Mouse (Mus musculus) limb, embryonic 14.5 days (tissue): Measurements from ENCODE around the gene Adora2b. TPM values are rescaled to one million over a fixed set of nuclear protein-coding genes. Genes with fewer than 3 reads are reported as not detected.

Experiments
- ATAC-seq: fragments of 200-750 bp; cut with Nextera tagmentation; 2 replicates; pipeline ENCODE4 v1.8.0; 2017; ENCODE audit warnings: low read depth, moderate number of reproducible peaks, moderate TSS enrichment; ENCODE audit not compliant: low FRiP score
- DNase-seq: peaks from one replicate; pipeline ENCODE4 v3.0.0-alpha.2; 2015; ENCODE audit warnings: low spot score
- H3K27ac ChIP-seq: fragments of 300-500 bp; sonication (generic); replicated peaks from 2 replicates; pipeline ENCODE4 v1.5.1; 2014; ENCODE audit warnings: low read depth, mild to moderate bottlenecking, low read length, moderate library complexity, mixed read lengths
- H3K27me3 ChIP-seq: fragments of 300-500 bp; sonication (generic); 2 replicates; pipeline ENCODE4 v1.6.1; 2014; ENCODE audit warnings: low read length, mixed read lengths; ENCODE audit not compliant: control insufficient read depth, insufficient read depth
- H3K36me3 ChIP-seq: fragments of 300-500 bp; sonication (generic); 2 replicates; pipeline ENCODE4 v1.6.1; 2014; ENCODE audit warnings: mild to moderate bottlenecking, low read length, moderate library complexity, mixed read lengths; ENCODE audit not compliant: control insufficient read depth, insufficient read depth
- H3K4me1 ChIP-seq: fragments of 300-500 bp; sonication (generic); 2 replicates; pipeline ENCODE4 v1.6.1; 2014; ENCODE audit warnings: antibody characterized with exemption, low read length, mixed read lengths; ENCODE audit not compliant: control insufficient read depth, insufficient read depth
- H3K4me2 ChIP-seq: fragments of 300-500 bp; sonication (generic); replicated peaks from 2 replicates; pipeline ENCODE4 v1.6.1; 2014; ENCODE audit warnings: low read depth, mild to moderate bottlenecking, low read length, moderate library complexity; ENCODE audit not compliant: severe bottlenecking
- H3K4me3 ChIP-seq: fragments of 300-500 bp; sonication (generic); replicated peaks from 2 replicates; pipeline ENCODE4 v1.5.1; 2014; ENCODE audit warnings: low read length
- H3K9ac ChIP-seq: fragments of 300-500 bp; sonication (generic); 2 replicates; pipeline ENCODE4 v1.6.1; 2014; ENCODE audit warnings: mild to moderate bottlenecking, low read depth, low read length, moderate library complexity; ENCODE audit not compliant: severe bottlenecking
- H3K9me3 ChIP-seq: fragments of 300-500 bp; sonication (generic); 2 replicates; pipeline ENCODE4 v1.6.1; 2016; ENCODE audit warnings: low read length; ENCODE audit not compliant: control insufficient read depth
- POLR2A ChIP-seq: fragments of 200-500 bp; IDR thresholded peaks from 2 replicates; pipeline ENCODE4 v1.8.0; 2012; ENCODE audit warnings: inconsistent platforms, mild to moderate bottlenecking, moderate library complexity, borderline replicate concordance; ENCODE audit not compliant: insufficient read depth, insufficient read length; ENCODE audit errors: extremely low read depth
- WGBS: fragments of 180-500 bp; shearing (Covaris S2); extraction: QIAGEN DNeasy Blood & Tissue Kit; methylation state at CpG from one replicate; pipeline ENCODE4 v1.1.7; 2014; 5-methylcytosine and 5-hydroxymethylcytosine counted together
- polyA plus RNA-seq, 2 experiments: library from polyadenylated mRNA; depleted of rRNA in 1 of 2; stranded (reverse) in 1 of 2; unstranded in 1 of 2; fragments of >200 nt; fragmentation: Nextera tagmentation in 1 of 2; extraction: Ambion mirVana in 1 of 2; gene quantifications; 2 replicates each; pipeline versions ENCODE4 v1.2.1 to v1.2.3; 2012 to 2014

Gene Adora2b
- polyA plus RNA-seq, 2 experiments, result 9.1 to 10.9 TPM

DNA sequence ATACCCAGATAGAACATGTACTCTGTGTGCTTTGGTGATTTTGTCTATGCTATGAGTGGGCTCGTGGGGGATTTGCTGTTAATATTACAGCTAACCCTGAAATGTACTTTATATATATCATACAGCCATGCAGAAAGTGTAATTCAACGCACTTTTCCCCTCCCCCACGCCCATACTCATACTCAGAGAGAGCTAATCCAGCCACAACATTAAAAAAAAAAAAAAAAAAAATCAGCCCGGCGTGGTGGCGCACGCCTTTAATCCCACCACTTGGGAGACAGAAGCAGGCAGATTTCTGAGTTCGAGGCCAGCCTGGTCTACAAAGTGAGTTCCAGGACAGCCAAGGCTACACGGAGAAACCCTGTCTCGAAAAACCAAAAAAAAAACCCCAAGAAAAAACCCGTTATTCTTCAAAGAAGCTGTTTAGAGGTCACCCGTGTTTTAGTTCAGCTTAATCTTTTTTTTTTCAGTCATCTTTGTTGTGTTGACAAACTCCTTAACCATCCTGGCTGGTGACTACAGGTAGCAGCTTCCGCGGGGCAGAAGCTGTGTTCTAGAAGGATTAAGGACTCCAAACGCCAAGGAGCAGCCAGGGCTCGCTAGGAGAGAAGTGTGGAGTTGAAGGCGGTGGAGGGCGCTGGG, 904 bp upstream of the Adora2b start:
- Histone ChIP-seq H3K36me3 (no peaks in the 10 kb centered on the region), H3K27ac (no peak overlapping the region), H3K4me2 (peak overlapping the region; percentile 97), H3K9me3 (no peaks in the 10 kb centered on the region), H3K9ac (peak overlapping the region; percentile 51), H3K4me3 (peak overlapping the region; percentile 52), H3K4me1 (peaks cover 35% of the 10 kb centered on the region), H3K27me3 (peaks cover 11% of the 10 kb centered on the region; the same call in 1 of the 2 replicates)
- no peak for ATAC-seq
- no peak for TF ChIP-seq POLR2A
- no peak for DNase-seq
- WGBS, result 32% methylated on average over 18 of the region's 18 CpGs

DNA sequence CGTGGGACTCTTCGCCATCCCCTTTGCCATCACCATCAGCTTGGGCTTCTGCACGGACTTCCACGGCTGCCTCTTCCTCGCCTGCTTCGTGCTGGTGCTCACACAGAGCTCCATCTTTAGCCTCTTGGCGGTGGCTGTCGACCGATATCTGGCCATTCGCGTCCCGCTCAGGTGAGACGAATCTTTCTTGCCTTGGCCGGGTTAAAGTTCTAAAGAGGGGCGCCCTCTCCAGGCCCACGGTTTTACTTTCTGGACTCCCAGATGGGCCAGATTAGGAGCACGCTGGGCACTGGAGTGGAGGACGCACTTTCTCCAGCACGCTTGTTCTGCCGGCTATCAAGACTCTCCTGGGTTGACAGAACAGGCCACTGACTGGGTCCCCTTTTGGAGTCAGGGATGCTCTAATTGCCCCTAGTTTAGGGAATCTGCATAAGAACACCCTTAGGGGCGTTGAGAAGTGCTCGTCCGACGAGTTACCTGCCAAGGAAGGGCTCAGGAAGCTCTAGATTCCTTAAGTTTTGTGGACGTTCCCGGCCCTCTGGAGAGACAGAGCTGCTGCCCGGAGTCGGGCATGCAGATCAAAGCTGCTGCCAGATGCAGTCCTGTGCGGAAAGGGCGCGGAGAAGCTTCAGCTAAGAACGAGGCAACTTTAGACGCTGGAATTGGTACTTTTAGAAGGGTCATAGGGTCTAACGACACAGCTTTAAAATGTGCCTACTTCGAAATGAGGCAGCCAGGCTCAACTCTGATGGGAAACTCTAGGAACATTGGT, 668 bp downstream of the Adora2b start:
- H3K27ac ChIP-seq, result no peak overlapping the region
- H3K9ac ChIP-seq, result peak overlapping the region; percentile 51
- no peaks in the 10 kb centered on the region for H3K36me3 ChIP-seq
- peak; percentile 7 for DNase-seq
- H3K4me2 ChIP-seq, result peak overlapping the region; percentile 97
- H3K4me1 ChIP-seq, result peaks cover 29% of the 10 kb centered on the region
- H3K4me3 ChIP-seq, result peak overlapping the region; percentile 52
- ATAC-seq, result 0 out of 2 replicates have a peak, but pooled peaks have one; percentile 8
- H3K27me3 ChIP-seq, result peaks cover 11% of the 10 kb centered on the region; the same call in 1 of the 2 replicates
- TF ChIP-seq POLR2A, result no peak
- under 1% methylated on average over 35 of the region's 35 CpGs for WGBS
- no peaks in the 10 kb centered on the region for H3K9me3 ChIP-seq

DNA sequence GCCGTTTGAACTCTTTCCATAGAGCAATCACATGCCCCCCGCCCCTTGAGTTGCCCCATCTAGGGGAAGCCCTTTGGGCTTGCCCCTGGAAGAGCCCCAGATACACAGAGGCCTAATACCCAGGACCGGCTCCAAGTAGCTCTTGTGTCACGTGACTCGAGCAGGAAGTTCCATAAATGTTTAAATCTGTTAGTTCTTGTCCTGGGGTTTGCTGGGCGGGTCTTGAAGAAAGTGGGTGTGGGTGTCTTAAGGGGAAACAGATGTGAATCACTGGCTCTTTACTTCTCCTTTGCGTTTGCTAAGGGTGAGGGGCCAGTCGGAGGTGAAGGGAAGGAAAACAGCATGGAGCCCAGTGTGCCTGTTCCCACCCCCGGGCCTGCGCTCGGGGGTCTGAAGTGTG, 2.3 kb downstream of the Adora2b start:
- peak overlapping the region; percentile 52 for H3K4me3 ChIP-seq
- ATAC-seq (peak; percentile 58; the same call in 1 of the 2 replicates), DNase-seq (peak; percentile 75)
- H3K9me3 ChIP-seq, result no peaks in the 10 kb centered on the region
- no peak for TF ChIP-seq POLR2A
- 0 out of 2 replicates have a peak overlapping the region, but pooled peaks have one; percentile 30 for H3K27ac ChIP-seq
- H3K9ac ChIP-seq, result no peak overlapping the region
- H3K4me1 ChIP-seq, result peaks cover 29% of the 10 kb centered on the region
- H3K4me2 ChIP-seq, result peak overlapping the region; percentile 97
- H3K36me3 ChIP-seq, result no peaks in the 10 kb centered on the region
- H3K27me3 ChIP-seq, result peaks cover 11% of the 10 kb centered on the region; the same call in 1 of the 2 replicates
- WGBS, result 9% methylated on average over 11 of the region's 11 CpGs

DNA sequence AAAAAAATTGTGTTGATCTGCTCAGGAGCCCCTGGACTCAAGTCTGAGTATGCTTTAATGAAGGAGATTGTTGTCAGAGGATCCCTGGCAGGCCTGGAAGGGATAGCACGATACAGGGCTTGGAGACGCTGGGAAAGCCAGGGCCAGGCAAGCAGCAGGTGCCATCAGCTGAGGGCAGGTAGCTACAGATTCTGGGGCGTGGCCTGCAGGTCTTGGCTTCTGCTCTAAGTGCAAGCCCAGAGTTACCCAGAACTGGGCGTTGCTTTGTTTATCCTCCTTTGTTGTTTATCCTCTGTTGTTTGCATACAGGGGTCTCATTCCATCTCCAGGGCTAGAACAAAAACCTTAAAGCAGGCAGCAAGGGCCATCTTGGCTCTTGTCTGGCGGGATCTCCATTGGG, 4.6 kb downstream of the Adora2b start:
- Histone ChIP-seq H3K4me1 (peaks cover 29% of the 10 kb centered on the region), H3K9me3 (no peaks in the 10 kb centered on the region), H3K36me3 (no peaks in the 10 kb centered on the region), H3K4me2 (no peak overlapping the region), H3K27me3 (peaks cover 11% of the 10 kb centered on the region; the same call in 1 of the 2 replicates), H3K27ac (no peak overlapping the region), H3K4me3 (no peak overlapping the region), H3K9ac (no peak overlapping the region)
- DNase-seq, result no peak
- ATAC-seq, result no peak
- WGBS, result 73% methylated on average over 5 of the region's 5 CpGs
- no peak for TF ChIP-seq POLR2A

DNA sequence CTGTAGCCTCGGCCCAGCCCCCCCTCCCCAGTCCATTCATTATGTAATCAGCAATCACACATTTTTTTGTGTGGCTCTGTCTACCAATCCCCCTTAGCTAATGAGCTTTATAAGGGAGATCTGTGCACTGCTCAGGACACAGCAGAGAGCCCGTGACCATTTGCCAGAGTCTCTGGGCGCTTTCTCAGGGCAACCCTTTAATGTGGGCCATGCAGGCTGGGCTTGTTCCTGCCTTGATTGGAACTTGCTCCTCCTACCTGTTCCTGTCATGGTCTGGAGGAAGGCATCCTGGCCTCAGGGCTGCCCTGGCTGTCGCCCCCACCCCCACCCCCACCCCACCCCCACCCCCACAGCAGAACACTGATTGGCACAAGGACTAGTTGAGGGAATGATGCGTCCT, 10.4 kb downstream of the Adora2b start:
- no peaks in the 10 kb centered on the region for H3K27me3 ChIP-seq
- no peaks in the 10 kb centered on the region for H3K36me3 ChIP-seq
- H3K4me2 ChIP-seq, result no peak overlapping the region
- H3K4me1 ChIP-seq, result peaks cover 4% of the 10 kb centered on the region; the same call in 1 of the 2 replicates
- 0 out of 2 replicates have a peak overlapping the region, but pooled peaks have one; percentile 28 for H3K9ac ChIP-seq
- no peak for ATAC-seq
- H3K27ac ChIP-seq, result no peak overlapping the region
- TF ChIP-seq POLR2A, result no peak
- no peak overlapping the region for H3K4me3 ChIP-seq
- no peaks in the 10 kb centered on the region for H3K9me3 ChIP-seq
- WGBS, result 32% methylated on average over 5 of the region's 5 CpGs
- DNase-seq, result no peak
